ENCODE assay signal across 8 mouse cellular contexts in the genomic region with DNA sequence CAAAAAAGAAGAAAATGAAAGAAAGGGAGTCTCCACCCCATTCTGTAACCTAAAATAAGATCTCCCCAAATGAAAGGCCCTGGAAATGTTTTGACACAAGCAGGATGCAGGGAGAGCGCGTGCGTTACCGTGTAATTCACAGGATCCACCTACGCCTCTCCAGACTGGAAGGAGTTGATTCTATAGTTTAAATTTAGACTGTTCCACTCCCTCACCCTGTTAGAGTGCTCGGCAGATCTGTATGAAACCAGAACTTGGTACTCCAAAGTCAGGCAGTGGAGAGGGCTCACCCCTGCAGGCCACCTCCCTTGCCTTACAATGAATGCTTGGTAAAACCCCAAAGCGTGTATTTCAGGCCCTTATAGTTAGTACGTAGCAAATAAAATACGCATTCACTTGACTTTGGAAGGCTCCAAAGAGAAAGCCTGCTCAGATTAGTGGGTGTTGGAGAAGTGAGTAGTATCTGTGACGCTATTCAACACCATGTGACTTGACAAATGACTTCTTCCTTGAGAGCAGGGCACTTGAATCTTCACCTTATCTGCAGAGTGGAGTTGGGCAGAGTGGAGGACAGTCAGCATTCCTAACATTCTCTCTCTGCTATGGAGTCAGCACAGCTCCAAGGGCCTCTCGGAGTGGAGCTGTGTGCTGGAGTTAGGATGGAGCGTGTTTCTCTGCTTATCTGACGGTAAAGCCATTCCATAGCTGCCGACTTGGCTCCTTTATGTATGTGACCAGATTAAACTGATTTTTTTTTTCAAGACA. TPM values are rescaled to one million over a fixed set of nuclear protein-coding genes. Genes with fewer than 3 reads are reported as not detected.
DNase-seq lines count a peak whose midpoint lies in the region; ATAC-seq lines count a peak whose summit lies in the region.

No protein-coding gene starts in this region.

- no peak overlapping the region for H3K27ac ChIP-seq in forebrain, embryonic 11.5 days (ENCODE audit: low read depth, low read length)
- H3K27ac ChIP-seq in forebrain, embryonic 10.5 days = no peak overlapping the region
- H3K27ac ChIP-seq in intestine, embryonic 16.5 days (ENCODE audit: low read length) = peak overlapping the region; percentile 50
- H3K27ac ChIP-seq in stomach, embryonic 16.5 days (ENCODE audit: low read length) = 0 out of 2 replicates have a peak overlapping the region, but pooled peaks have one; percentile 25

- WGBS in forebrain, embryonic 11.5 days = 82% methylated on average over 14 of the region's 14 CpGs
- WGBS in forebrain, embryonic 10.5 days = 88% methylated on average over 14 of the region's 14 CpGs
- WGBS in intestine, embryonic 16.5 days = 55% methylated on average over 14 of the region's 14 CpGs
- 55% methylated on average over 14 of the region's 14 CpGs for WGBS in stomach, embryonic 16.5 days

- H3K9me3 ChIP-seq in forebrain, embryonic 11.5 days (ENCODE audit: control insufficient read depth, low read length) = no peaks in the 10 kb centered on the region
- H3K9me3 ChIP-seq in forebrain, embryonic 10.5 days = no peaks in the 10 kb centered on the region
- H3K9me3 ChIP-seq in intestine, embryonic 16.5 days (ENCODE audit: control insufficient read depth, low read length) = no peaks in the 10 kb centered on the region
- H3K9me3 ChIP-seq in stomach, embryonic 16.5 days (replicated peaks; ENCODE audit: control insufficient read depth, low read length) = no peaks in the 10 kb centered on the region

- H3K27me3 ChIP-seq in forebrain, embryonic 11.5 days (ENCODE audit: control insufficient read depth, insufficient read depth, low read length) = no peaks in the 10 kb centered on the region
- H3K27me3 ChIP-seq in forebrain, embryonic 10.5 days (ENCODE audit: poor library complexity, severe bottlenecking) = no peaks in the 10 kb centered on the region
- H3K27me3 ChIP-seq in intestine, embryonic 16.5 days (replicated peaks; ENCODE audit: control insufficient read depth, insufficient read depth, low read length) = no peaks in the 10 kb centered on the region
- H3K27me3 ChIP-seq in stomach, embryonic 16.5 days (ENCODE audit: control insufficient read depth, insufficient read depth, low read length) = no peaks in the 10 kb centered on the region

- no peak for ATAC-seq in forebrain, embryonic 11.5 days (replicated peaks; ENCODE audit: low FRiP score)
- peak; percentile 72 for ATAC-seq in intestine, embryonic 16.5 days
- no peak for ATAC-seq in stomach, embryonic 16.5 days (ENCODE audit: insufficient read depth, low FRiP score)

- H3K36me3 ChIP-seq in forebrain, embryonic 11.5 days (ENCODE audit: control insufficient read depth, insufficient read depth, low read length) = peaks cover 5% of the 10 kb centered on the region; the same call in 1 of the 2 replicates
- H3K36me3 ChIP-seq in forebrain, embryonic 10.5 days (replicated peaks) = peaks cover 55% of the 10 kb centered on the region
- peaks cover 26% of the 10 kb centered on the region for H3K36me3 ChIP-seq in intestine, embryonic 16.5 days (ENCODE audit: control insufficient read depth, insufficient read depth, low read length)
- 0 out of 2 replicates have a peak, but pooled peaks cover 5% of the 10 kb centered on the region for H3K36me3 ChIP-seq in stomach, embryonic 16.5 days (ENCODE audit: control insufficient read depth, insufficient read depth, low read length)

- no peak overlapping the region for H3K9ac ChIP-seq in forebrain, embryonic 11.5 days (ENCODE audit: low read length)
- no peak overlapping the region for H3K9ac ChIP-seq in intestine, embryonic 16.5 days (ENCODE audit: low read depth, low read length)
- peak overlapping the region; percentile 6; the same call in 1 of the 2 replicates for H3K9ac ChIP-seq in stomach, embryonic 16.5 days (ENCODE audit: low read length)

- intact Hi-C loops in gastrocnemius, postnatal 14 days (cut with DNase I; ENCODE audit: low total_unique reads) = no loop called here

- no peak overlapping the region for H3K4me3 ChIP-seq in forebrain, embryonic 11.5 days (ENCODE audit: low read depth, low read length)
- H3K4me3 ChIP-seq in forebrain, embryonic 10.5 days = no peak overlapping the region
- no peak overlapping the region for H3K4me3 ChIP-seq in intestine, embryonic 16.5 days (ENCODE audit: low read length)
- no peak overlapping the region for H3K4me3 ChIP-seq in stomach, embryonic 16.5 days (replicated peaks; ENCODE audit: low read length)

- H3K4me1 ChIP-seq in forebrain, embryonic 11.5 days (replicated peaks; ENCODE audit: control insufficient read depth, insufficient read depth, low read length) = peaks cover 17% of the 10 kb centered on the region
- H3K4me1 ChIP-seq in forebrain, embryonic 10.5 days = peaks cover 61% of the 10 kb centered on the region
- peaks cover 50% of the 10 kb centered on the region for H3K4me1 ChIP-seq in intestine, embryonic 16.5 days (ENCODE audit: control insufficient read depth, insufficient read depth, low read length)
- peaks cover 51% of the 10 kb centered on the region for H3K4me1 ChIP-seq in stomach, embryonic 16.5 days (ENCODE audit: control insufficient read depth, insufficient read depth, low read length)

- no peak overlapping the region for H3K4me2 ChIP-seq in forebrain, embryonic 11.5 days (ENCODE audit: low read depth, low read length, severe bottlenecking)
- no peak overlapping the region for H3K4me2 ChIP-seq in intestine, embryonic 16.5 days (ENCODE audit: low read depth, low read length)
- no peak overlapping the region for H3K4me2 ChIP-seq in stomach, embryonic 16.5 days (ENCODE audit: low read depth, low read length)

- DNase-seq in forebrain, embryonic 11.5 days (ENCODE audit: low spot score) = peak; percentile 39
- no peak for DNase-seq in forebrain, embryonic 10.5 days (ENCODE audit: extremely low spot score, low spot score)
- DNase-seq in lung, postnatal 36 days = peak; percentile 34
- DNase-seq in lung, postnatal 10 days = no peak
- no peak for DNase-seq in retina, embryonic 14.5 days (ENCODE audit: low spot score)
- no peak for DNase-seq in gastrocnemius, postnatal 14 days

RNA-seq across cellular contexts. Expression of gene Atp1a1, which starts 8.4 kb away (rescaled TPM):
- polyA plus RNA-seq in forebrain, embryonic 11.5 days (2014; fragmentation: Nextera tagmentation; extraction: Ambion mirVana) = 121 and 122 TPM in 2 replicates
- polyA plus RNA-seq in forebrain, embryonic 10.5 days (2016; fragmentation: Nextera tagmentation; extraction: Ambion mirVana) = 42.8 and 48.2 TPM in 2 replicates
- polyA plus RNA-seq in intestine, embryonic 16.5 days (2015; fragmentation: Nextera tagmentation; extraction: Ambion mirVana) = 262 and 319 TPM in 2 replicates
- 149 and 158 TPM in 2 replicates for polyA plus RNA-seq in stomach, embryonic 16.5 days (2015; fragmentation: Nextera tagmentation; extraction: Ambion mirVana)
- 10 to 100 TPM; 54.3 to 64.5 TPM for total RNA-seq in gastrocnemius, postnatal 14 days (2021)

Comparison
In these comparisons a context has a peak if more than half of its experiments do, and no peak if none do; other contexts are left out.
1. DNase-seq: peak in forebrain, embryonic 11.5 days (single experiment) and lung, postnatal 36 days (single experiment); none in forebrain, embryonic 10.5 days (single experiment), lung, postnatal 10 days (single experiment), retina, embryonic 14.5 days (single experiment) and gastrocnemius, postnatal 14 days (single experiment).
2. H3K27ac ChIP-seq: peak in intestine, embryonic 16.5 days (single experiment) and stomach, embryonic 16.5 days (single experiment); none in forebrain, embryonic 11.5 days (single experiment) and forebrain, embryonic 10.5 days (single experiment).